Mouse (Mus musculus) thymus, postnatal 10 days (tissue): Measurements from ENCODE around the gene Rtn4ip1.

Experiments used
- DNase-seq, 2 experiments: peaks; one replicate each; pipeline ENCODE4 v3.0.0; 2021; ENCODE audit warnings: low spot score in 2 of 2

Rtn4ip1 gene

GRCm38 (mm10) chr10:44002995-44003524 lies 101.5 kb downstream of the Rtn4ip1 start:
- DNase-seq: no peak

DNA sequence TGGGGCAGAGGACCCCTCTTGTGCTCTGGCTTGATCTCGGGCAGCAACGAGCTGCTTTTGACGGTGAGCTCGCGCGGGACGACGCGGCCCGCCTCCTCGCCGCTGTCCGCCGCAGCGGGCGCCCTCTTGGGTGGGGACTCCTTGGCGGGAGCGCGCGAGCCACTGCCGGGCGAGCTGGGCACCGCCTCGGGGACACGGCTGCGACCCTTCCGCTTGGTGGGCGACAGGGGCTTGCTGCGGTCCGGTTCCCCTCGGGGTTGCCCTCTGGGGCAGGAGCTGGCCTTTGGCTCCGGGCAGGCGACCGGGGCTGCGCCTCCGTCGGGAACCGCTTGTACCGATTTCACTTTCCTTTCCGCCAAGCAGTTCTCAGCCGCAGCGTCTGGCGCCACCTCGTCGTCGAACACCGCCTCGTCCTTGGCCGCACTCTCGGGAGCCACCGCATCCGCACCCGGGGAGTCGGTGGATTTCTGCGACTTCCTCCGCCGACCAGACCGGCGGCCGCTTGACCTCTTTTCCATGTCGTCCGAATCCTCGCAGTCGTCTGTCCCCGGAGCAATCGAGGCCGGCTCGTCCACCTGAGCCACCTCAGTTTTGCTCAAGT lies 102.0 kb downstream of the Rtn4ip1 start:
- peak; percentile 44 to 65 for DNase-seq

- no peak for DNase-seq
These were observed 102.7 kb downstream of the Rtn4ip1 start for GRCm38 (mm10) chr10:44004221-44004751.

DNA sequence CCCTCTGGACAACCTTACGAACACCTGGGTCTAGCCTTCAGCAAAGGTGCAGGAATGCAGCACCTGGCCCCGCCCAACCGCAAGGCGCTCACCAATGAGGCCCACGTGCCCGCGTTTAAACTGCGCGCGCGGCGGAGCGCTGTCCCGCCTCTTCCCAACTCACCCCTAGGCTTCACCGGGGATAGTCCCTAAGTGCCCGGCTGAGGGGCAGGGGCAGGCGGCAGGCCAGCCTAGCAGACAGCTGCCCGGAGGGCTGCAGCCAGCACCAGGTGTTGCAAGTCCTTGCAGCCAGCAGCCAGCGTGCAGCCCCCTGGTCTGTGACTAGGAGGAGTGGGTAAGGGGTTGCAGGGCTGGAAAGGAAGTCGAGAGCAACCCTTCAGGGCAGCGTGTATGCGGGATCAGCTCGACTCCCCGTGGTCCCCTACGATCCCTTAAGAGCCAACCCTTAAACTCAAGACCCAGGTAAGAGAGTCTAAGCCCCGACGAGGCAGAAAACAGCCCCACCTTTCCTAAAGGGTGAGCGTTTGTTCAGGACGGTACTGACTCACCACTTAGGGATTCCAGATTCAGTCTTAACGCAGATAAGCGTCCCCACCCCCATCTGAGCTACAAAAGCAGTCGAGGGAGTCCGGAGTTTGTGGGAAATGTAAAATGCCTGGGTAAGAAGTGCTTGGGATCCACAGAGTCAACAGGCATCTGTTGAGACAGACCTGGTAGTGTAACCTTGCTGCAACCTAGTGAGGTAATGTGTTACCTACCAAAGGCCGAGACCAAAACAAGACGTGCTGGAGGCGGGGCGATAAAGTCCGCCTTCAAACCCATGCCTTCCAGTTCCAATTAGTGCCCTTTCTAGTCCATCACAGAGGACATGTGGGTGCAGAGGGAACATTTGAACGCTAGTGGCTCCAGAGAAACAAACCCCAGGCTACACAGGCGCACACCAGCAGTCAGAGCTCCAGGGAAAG lies 104.4 kb downstream of the Rtn4ip1 start:
- DNase-seq: peak in 1 of 2 experiments; percentile 11
